Mouse (Mus musculus): ENCODE data around the gene Tbl1xr1.

Tbl1xr1 gene

DNA sequence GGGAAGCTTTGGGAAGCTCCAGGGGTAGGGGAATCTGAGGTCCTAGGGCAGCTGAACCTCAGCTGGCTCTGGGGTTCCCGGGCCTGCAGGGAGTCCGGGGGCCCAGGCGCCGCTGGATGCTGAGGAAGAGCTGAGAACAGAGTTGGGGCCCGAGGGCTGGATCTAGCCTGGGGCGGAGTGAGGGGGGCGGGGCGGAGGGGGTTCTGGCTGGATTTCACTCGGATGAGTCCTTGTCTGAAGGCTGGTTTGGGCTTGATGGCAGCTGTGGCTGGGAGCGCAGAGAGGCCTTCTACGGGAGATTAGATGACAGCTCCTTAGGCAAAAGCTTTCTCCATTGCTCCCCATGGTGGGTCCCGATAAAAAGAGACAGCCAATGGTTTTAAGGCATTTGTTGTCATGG is 145.9 kb downstream of the Tbl1xr1 start:
- no peak for DNase-seq

DNA sequence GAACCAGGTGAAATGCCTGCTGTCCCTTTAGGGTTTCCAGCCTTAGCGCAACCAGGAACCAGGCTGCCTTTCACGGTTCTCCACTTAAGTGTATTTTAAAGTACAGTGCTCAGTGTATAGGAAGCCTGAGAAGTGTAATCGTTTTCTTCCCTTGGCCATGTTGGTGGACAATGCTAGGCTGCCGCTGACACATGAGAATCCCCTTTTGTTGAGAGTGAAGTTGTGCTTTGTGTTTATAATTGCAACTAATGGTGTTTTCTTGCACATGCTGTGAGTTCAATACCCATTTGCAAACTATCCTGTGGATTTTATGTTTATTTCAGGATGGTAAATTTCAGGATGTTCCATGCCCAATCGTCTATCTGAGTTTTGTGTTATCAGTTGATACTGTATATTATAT is 146.6 kb downstream of the Tbl1xr1 start:
- no peak for DNase-seq

DNA sequence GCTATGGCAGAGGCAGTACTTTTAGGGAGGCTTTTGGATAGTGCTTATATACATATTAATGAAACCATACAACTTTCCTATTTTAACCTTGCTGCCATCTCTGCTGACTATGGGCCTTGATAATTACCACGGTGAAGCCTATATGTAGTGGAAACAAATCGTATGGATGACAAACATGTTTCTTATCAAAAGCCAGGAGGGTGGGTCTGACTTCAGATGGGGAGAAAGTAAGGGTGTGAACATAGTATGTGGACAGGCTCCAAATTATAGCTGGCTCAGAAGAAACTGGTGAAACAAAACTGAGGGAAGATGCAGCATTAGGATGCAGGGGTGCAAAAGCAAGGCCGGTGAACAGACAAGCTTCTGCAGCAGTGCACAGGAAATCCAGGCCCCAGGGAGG is 151.6 kb downstream of the Tbl1xr1 start:
- no peak for DNase-seq

GRCm38 (mm10) chr3:22230635-22231034 is 154.2 kb downstream of the Tbl1xr1 start:
- no peak for DNase-seq

DNA sequence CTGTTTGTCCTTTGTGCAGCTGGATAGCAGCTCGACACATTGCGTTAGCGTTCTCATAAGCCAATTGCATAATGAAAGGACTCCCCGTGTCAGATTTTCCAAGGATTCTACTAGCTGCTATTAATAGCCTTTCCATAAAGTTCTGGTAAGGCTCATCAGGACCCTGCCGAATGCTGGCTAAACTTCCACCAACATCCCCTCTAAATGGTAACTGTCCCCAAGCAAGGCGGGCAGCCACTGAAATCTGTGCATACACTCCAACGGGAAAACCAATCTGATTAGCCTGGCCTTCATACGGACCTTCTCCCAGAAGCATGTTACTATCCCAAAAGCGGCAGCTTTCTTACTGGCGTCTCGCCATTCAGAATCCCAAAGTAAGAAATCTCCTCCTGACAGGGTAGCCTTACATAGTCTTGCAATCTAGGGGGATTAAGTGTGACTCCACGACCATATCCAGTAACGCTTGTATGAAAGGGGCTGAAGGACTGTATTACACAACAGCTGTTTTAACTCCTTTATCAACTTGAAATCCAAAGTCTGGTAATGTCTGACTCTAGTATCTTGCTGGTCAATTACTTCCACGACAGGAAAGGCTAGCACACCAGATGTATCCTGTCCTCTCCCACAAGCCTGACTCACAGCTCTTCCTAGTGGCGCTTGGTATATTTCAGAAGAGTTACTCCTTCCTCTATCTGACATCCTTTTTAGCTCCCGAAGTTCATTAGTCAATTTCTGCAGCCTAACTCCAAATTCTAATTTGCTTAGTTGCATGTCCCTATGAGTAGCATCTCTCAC is 161.9 kb downstream of the Tbl1xr1 start:
- no peak for DNase-seq
